Mouse (Mus musculus): ENCODE data around the gene Noa1. TPM values are rescaled to one million over a fixed set of nuclear protein-coding genes. Genes with fewer than 3 reads are reported as not detected.

Noa1 gene
- polyA plus RNA-seq (2015; fragmentation: Nextera tagmentation; extraction: Ambion mirVana): 25.8 and 26.7 TPM in 2 replicates

DNA sequence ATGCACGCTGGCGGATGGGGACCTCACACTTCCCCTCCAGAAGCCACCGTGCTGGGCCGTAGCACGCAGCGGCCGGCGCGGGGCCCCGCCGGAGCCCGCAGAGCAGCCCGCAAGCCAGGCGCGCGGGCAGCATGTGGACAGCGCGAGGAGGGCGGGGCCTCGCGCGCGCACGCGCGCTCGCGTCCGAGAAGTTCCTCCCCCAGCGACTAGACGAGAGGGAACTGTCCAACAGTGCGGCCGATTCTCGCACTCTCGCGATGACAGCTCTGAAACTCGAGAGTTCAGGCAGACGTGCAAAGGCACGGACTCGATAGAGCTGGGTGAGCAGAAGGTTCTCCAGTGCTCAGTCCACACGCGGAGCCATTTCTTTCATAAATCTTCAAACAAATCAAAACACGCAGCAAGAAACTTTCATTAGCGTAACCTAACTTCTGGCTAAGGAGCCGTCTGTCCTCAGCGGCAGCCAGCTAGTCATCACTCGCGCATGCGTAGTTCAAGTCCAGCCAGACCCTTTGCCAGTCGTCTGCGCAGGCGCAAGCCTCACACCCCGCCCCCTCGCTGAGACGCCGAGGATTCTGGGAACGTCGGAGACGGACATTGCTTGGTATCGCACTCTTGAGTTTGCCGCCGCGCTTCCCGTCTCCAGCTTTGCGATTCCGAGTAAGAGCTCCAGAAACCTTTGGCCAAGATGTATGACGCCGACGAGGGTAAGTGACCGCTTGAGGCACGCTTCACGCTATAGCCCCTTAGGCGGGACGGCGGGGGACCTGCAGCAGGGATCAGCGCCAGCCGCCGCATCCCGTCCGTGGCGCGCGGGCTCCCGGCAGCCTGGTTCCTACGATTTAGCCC, at the start of gene Noa1, which contains the start of gene Polr2b:
Gene Noa1 (minus strand): TSS at position 161 of the 849 bp plus-strand sequence.
Gene Polr2b (plus strand): TSS at position 224 of the 849 bp plus-strand sequence.
- WGBS: under 1% methylated on average over 85 of the region's 85 CpGs
- Histone ChIP-seq H3K27ac (peak within 1 kb of the TSS; percentile 92), H3K9ac (peak within 1 kb of the TSS; percentile 88), H3K36me3 (peaks cover 42% of the 10 kb centered on the region), H3K4me2 (replicated peaks) (peak within 1 kb of the TSS; percentile 100), H3K27me3 (no peaks in the 10 kb centered on the region), H3K4me3 (peak within 1 kb of the TSS; percentile 93), H3K4me1 (peaks cover 26% of the 10 kb centered on the region), H3K9me3 (no peaks in the 10 kb centered on the region)
- peak; percentile 95 for ATAC-seq (ENCODE audit: low FRiP score, low read depth)

DNA sequence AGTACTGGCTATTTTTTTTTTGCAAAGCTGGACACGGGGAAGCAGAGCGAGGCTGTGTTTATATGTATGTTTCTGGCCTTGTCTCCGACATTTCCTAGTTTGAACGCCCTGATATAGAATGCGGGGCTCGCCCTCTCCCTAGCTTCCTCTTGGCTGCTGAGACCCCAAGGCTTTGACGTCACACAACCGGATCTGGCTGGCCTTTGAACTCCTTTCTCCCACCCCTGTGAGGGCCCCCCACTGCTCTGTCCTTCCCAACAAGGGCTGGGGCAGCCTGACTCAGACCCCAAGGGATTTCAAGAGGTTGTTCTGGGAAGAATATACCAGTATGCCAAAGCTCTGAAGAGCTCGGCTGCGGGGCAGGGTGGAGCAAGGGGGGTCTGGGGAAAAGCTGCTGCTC, 48.5 kb upstream of the Noa1 start:
- peak; percentile 51; the same call in 1 of the 2 replicates for ATAC-seq (ENCODE audit: low FRiP score, low read depth)
- Histone ChIP-seq H3K27ac (peak overlapping the region; percentile 0; the same call in 1 of the 2 replicates), H3K36me3 (no peaks in the 10 kb centered on the region), H3K27me3 (no peaks in the 10 kb centered on the region), H3K9ac (peak overlapping the region; percentile 45; the same call in 1 of the 2 replicates), H3K9me3 (no peaks in the 10 kb centered on the region), H3K4me3 (peak overlapping the region; percentile 40), H3K4me1 (peaks cover 36% of the 10 kb centered on the region), H3K4me2 (replicated peaks) (peak overlapping the region; percentile 55)
- 4% methylated on average over 10 of the region's 10 CpGs for WGBS

DNA sequence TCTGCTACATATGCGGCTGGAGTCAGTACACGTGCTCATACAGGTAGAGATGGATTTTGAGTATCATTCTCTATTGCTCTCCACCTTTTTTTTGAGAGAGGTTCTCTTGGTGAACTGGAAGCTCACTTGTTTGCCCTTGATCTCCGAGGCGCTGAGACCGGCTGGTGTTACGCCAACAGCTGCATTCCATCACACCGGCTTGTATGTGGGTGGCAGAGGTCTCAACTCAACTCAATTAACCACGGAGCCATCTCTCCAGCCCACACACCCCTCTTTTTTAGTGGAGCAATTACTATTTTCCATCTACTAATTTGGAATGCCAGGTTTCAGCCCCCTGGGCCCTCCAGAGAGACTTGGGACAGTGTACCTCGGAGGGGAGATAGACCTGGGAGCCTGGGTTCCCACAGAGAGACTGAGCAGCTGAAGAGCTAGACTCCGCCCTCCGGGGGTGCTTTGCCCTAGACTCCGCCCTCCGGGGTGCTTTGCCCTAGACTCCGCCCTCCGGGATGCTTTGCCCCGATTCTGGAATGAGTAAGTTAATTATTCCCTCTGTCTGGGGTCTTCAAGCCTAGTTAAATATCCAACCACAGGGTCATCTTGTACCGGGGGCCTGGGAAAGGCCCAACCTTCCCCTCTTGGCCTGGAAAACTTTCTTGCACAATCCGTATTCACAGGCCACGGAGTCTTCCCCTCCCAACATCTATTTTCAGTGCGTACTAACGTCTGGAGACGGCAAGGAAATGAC, 47.7 kb upstream of the Noa1 start:
- Histone ChIP-seq H3K9me3 (no peaks in the 10 kb centered on the region), H3K27me3 (no peaks in the 10 kb centered on the region), H3K27ac (peak overlapping the region; percentile 34; the same call in 1 of the 2 replicates), H3K9ac (peak overlapping the region; percentile 45; the same call in 1 of the 2 replicates), H3K4me1 (peaks cover 37% of the 10 kb centered on the region), H3K4me2 (replicated peaks) (peak overlapping the region; percentile 55), H3K4me3 (peak overlapping the region; percentile 40), H3K36me3 (no peaks in the 10 kb centered on the region)
- 15% methylated on average over 22 of the region's 22 CpGs for WGBS
- peak; percentile 55 for ATAC-seq (ENCODE audit: low FRiP score, low read depth)

- Histone ChIP-seq H3K27ac (peak overlapping the region; percentile 69; the same call in 1 of the 2 replicates), H3K4me1 (peaks cover 39% of the 10 kb centered on the region), H3K27me3 (no peaks in the 10 kb centered on the region), H3K4me3 (no peak overlapping the region), H3K9ac (0 out of 2 replicates have a peak overlapping the region, but pooled peaks have one; percentile 39), H3K9me3 (no peaks in the 10 kb centered on the region), H3K36me3 (peaks cover 2% of the 10 kb centered on the region), H3K4me2 (replicated peaks) (no peak overlapping the region; the same call in 1 of the 2 replicates)
- 35% methylated on average over 19 of the region's 19 CpGs for WGBS
- ATAC-seq (ENCODE audit: low FRiP score, low read depth): no peak
Measured at GRCm38 (mm10) chr5:77355307-77356265, 45.7 kb upstream of the Noa1 start.

- H3K4me3 ChIP-seq: peak overlapping the region; percentile 35
- ATAC-seq (ENCODE audit: low FRiP score, low read depth): peak; percentile 71; the same call in 1 of the 2 replicates
Measured at GRCm38 (mm10) chr5:77354361-77354787, 44.5 kb upstream of the Noa1 start.

DNA sequence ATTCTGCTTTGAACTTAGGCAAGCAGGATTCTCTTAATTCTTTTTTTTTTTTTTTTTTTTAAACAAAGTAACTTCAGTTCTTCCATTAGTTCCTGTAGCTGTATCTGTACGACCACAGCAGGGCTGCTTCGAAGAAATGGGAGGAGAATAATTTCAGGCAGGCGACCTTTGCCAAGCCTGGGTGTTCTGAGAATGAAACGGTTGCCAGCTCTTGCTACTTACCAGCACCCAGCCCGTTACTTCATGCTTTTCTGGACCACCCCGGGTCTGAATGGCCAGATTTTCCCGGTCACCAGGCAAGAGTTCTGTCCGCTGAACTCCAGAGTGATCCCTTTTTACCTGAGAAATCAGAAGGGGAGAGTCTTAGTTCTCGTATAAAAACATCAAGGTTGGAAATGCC, 41.8 kb upstream of the Noa1 start:
- peaks cover 26% of the 10 kb centered on the region for H3K4me1 ChIP-seq
- 66% methylated on average over 9 of the region's 9 CpGs for WGBS

More at GRCm38 (mm10) chr5:77354361-77354787, 44.5 kb upstream of the Noa1 start:
- Histone ChIP-seq H3K9me3 (no peaks in the 10 kb centered on the region), H3K36me3 (peaks cover 12% of the 10 kb centered on the region), H3K4me1 (peaks cover 39% of the 10 kb centered on the region), H3K4me2 (replicated peaks) (peak overlapping the region; percentile 64), H3K9ac (no peak overlapping the region), H3K27ac (no peak overlapping the region), H3K27me3 (no peaks in the 10 kb centered on the region)
- WGBS: 6% methylated on average over 16 of the region's 16 CpGs

DNA sequence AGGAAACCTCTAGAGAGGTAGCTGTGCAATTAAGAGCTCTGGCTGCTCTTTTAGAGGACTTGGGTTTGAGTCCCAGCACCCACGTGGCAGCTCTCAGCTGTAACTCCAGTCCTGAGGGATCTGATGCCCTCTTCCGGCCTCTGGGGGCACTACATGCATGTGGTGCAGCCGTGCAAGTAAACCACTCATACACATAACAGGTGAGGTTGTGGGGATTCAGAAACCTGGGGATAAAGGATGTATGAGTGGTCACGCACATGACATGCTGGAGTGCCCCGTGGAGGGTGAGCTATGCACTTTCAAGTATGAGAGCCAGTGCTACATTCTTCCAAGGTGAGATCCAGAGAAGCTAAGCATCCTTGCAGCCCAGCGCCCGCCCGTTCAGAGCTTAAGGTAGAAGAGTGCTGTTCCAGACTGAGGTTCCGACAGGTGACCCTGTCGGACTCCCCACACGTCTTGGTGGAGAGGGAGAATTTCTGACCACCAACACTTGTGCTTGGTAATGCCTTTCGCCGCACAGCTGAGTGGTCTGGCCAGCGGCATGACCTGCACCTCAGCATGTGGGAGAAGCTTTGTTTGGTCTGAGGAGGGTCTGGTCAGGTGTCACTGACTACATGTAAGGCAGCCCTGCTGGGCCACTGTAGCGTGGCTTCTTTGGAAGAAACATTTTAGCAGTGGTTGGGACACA, 40.2 kb upstream of the Noa1 start:
- Histone ChIP-seq H3K36me3 (peaks cover 52% of the 10 kb centered on the region), H3K9ac (no peak overlapping the region), H3K27ac (no peak overlapping the region), H3K4me3 (no peak overlapping the region), H3K4me2 (replicated peaks) (no peak overlapping the region), H3K9me3 (no peaks in the 10 kb centered on the region), H3K27me3 (no peaks in the 10 kb centered on the region), H3K4me1 (peaks cover 12% of the 10 kb centered on the region)
- WGBS: 93% methylated on average over 15 of the region's 15 CpGs
- ATAC-seq (ENCODE audit: low FRiP score, low read depth): no peak

More for the DNA sequence above, 41.8 kb upstream of the Noa1 start:
- no peak overlapping the region for H3K9ac ChIP-seq
- H3K27ac ChIP-seq: no peak overlapping the region
- H3K9me3 ChIP-seq: no peaks in the 10 kb centered on the region
- H3K36me3 ChIP-seq: peaks cover 38% of the 10 kb centered on the region
- H3K4me3 ChIP-seq: no peak overlapping the region
- H3K27me3 ChIP-seq: no peaks in the 10 kb centered on the region
- H3K4me2 ChIP-seq (replicated peaks): no peak overlapping the region
- ATAC-seq (ENCODE audit: low FRiP score, low read depth): no peak

GRCm38 (mm10) chr5:77348901-77349300, 39.0 kb upstream of the Noa1 start:
- Histone ChIP-seq H3K4me2 (replicated peaks) (no peak overlapping the region), H3K4me3 (no peak overlapping the region), H3K27me3 (no peaks in the 10 kb centered on the region), H3K4me1 (peaks cover 4% of the 10 kb centered on the region), H3K27ac (no peak overlapping the region), H3K9me3 (no peaks in the 10 kb centered on the region), H3K9ac (no peak overlapping the region), H3K36me3 (peaks cover 62% of the 10 kb centered on the region)
- 95% methylated on average over 8 of the region's 8 CpGs for WGBS
- ATAC-seq (ENCODE audit: low FRiP score, low read depth): no peak

DNA sequence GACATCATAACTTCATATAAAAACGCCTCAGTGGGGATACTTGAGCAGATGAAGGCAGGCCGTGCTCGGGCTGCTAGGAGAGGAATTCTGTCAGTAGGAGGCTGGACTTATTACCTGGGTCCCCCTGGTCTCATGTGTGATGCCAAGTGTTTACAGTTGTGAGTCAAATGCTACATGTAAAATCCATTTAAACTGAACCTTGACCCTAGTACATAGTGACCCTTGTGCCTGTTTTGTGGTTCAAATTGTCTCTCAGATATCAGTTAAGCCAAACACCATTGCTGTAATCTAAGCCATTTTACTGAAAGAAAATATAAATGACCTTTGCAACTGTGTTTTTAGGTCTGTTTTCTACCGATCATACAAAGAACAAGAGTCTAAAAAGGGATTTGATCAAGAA, 30.1 kb upstream of the Noa1 start:
- Histone ChIP-seq H3K27me3 (no peaks in the 10 kb centered on the region), H3K36me3 (peaks cover 95% of the 10 kb centered on the region), H3K27ac (no peak overlapping the region), H3K4me3 (no peak overlapping the region), H3K4me1 (no peaks in the 10 kb centered on the region), H3K4me2 (replicated peaks) (no peak overlapping the region), H3K9me3 (no peaks in the 10 kb centered on the region), H3K9ac (no peak overlapping the region)
- ATAC-seq (ENCODE audit: low FRiP score, low read depth): no peak
- WGBS: 87% methylated on average over 4 of the region's 4 CpGs

- 74% methylated on average over 5 of the region's 5 CpGs for WGBS
- ATAC-seq (ENCODE audit: low FRiP score, low read depth): no peak
- Histone ChIP-seq H3K27ac (no peak overlapping the region), H3K9me3 (no peaks in the 10 kb centered on the region), H3K9ac (no peak overlapping the region), H3K36me3 (peaks cover 87% of the 10 kb centered on the region), H3K27me3 (no peaks in the 10 kb centered on the region), H3K4me1 (no peaks in the 10 kb centered on the region), H3K4me2 (replicated peaks) (no peak overlapping the region), H3K4me3 (no peak overlapping the region)
Measured at GRCm38 (mm10) chr5:77330154-77330553, 20.3 kb upstream of the Noa1 start.

- Histone ChIP-seq H3K4me1 (no peaks in the 10 kb centered on the region), H3K27me3 (no peaks in the 10 kb centered on the region), H3K4me3 (no peak overlapping the region), H3K36me3 (peaks cover 93% of the 10 kb centered on the region), H3K9ac (no peak overlapping the region), H3K9me3 (no peaks in the 10 kb centered on the region), H3K27ac (no peak overlapping the region), H3K4me2 (replicated peaks) (no peak overlapping the region)
- WGBS: 71% methylated on average over 1 of the region's 1 CpGs
- ATAC-seq (ENCODE audit: low FRiP score, low read depth): no peak
Measured at GRCm38 (mm10) chr5:77324936-77325335, 15.1 kb upstream of the Noa1 start.

Measured in limb, embryonic 13.5 days (tissue).